Mouse (Mus musculus) myocyte (in vitro differentiated cells): ENCODE results near the gene Haghl.

Source experiments
- CEBPB ChIP-seq: IDR thresholded peaks from 2 replicates; pipeline ENCODE4 v1.6.1; 2011; ENCODE audit warnings: mild to moderate bottlenecking, moderate library complexity; ENCODE audit not compliant: poor library complexity, insufficient read depth, severe bottlenecking
- E2F4 ChIP-seq: IDR thresholded peaks from one replicate; pipeline ENCODE4 v1.6.1; 2011; ENCODE audit warnings: mild to moderate bottlenecking, control low read depth, moderate library complexity; ENCODE audit not compliant: insufficient read depth
- MAX ChIP-seq: IDR thresholded peaks from one replicate; pipeline ENCODE4 v1.6.1; 2011; ENCODE audit warnings: low read depth, mild to moderate bottlenecking, control low read depth
- MYOD1 ChIP-seq, 3 experiments: IDR thresholded peaks; one replicate each; pipeline ENCODE4 v1.6.1; 2011; ENCODE audit warnings: control low read depth in 2 of 3, low read depth in 2 of 3, mild to moderate bottlenecking in 2 of 3, moderate library complexity in 1 of 3; ENCODE audit not compliant: insufficient read length in 2 of 3, control insufficient read depth in 1 of 3
- MYOG ChIP-seq, 3 experiments: IDR thresholded peaks; one replicate each; pipeline ENCODE4 v1.6.1; 2011; ENCODE audit warnings: control low read depth in 2 of 3, low read depth in 2 of 3, mild to moderate bottlenecking in 2 of 3; ENCODE audit not compliant: insufficient read length in 2 of 3, control insufficient read depth in 1 of 3, insufficient read depth in 1 of 3
- POLR2A ChIP-seq: IDR thresholded peaks from one replicate; pipeline ENCODE4 v1.6.1; 2011; ENCODE audit warnings: low read depth, mild to moderate bottlenecking, control low read depth, moderate library complexity; ENCODE audit not compliant: insufficient read length
- POLR2AphosphoS2 ChIP-seq: IDR thresholded peaks from one replicate; pipeline ENCODE4 v1.6.1; 2011; ENCODE audit warnings: low read depth, control low read depth; ENCODE audit not compliant: insufficient read length
- REST ChIP-seq: IDR thresholded peaks from one replicate; pipeline ENCODE4 v1.6.1; 2011; ENCODE audit warnings: mild to moderate bottlenecking, control low read depth, moderate library complexity; ENCODE audit not compliant: insufficient read depth, insufficient read length
- TCF12 ChIP-seq: IDR thresholded peaks from one replicate; pipeline ENCODE4 v1.6.1; 2011; ENCODE audit warnings: mild to moderate bottlenecking, control low read depth; ENCODE audit not compliant: poor library complexity, insufficient read depth, severe bottlenecking
- TCF3 ChIP-seq: IDR thresholded peaks from one replicate; pipeline ENCODE4 v1.6.1; 2011; ENCODE audit warnings: low read depth, control low read depth; ENCODE audit not compliant: insufficient read length
- USF1 ChIP-seq: IDR thresholded peaks from one replicate; pipeline ENCODE4 v1.6.1; 2011; ENCODE audit warnings: low read depth, mild to moderate bottlenecking, control low read depth, moderate library complexity

DNA sequence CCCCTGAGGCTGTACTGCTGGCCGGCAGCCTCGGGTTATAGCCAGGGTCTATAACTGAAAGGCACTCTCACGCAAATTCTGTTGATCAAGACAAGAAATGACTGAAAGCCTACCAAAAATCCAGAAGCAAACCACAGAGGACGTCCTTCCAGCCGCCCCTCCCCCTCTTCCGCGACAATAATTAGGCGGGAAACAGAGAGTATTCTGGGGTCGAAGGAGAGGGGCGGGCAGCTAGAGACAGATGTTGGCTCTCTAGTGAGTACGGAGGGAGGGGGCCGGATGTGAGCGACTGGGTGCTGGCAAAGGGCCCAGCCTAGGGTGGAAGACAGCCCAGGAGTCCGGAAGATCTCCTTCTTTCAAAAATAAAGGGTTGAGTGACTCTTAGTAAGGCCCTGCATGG is 7.1 kb upstream of the Haghl start, which contains the start of gene Fam173a:
- TF ChIP-seq MYOG (IDR thresholded peaks at IDR 0.05; ENCODE audit: control insufficient read depth in 1 of 3, insufficient read depth in 1 of 3, insufficient read length in 2 of 3, low read depth in 2 of 3) (no peak), USF1 (no peak), POLR2A (no peak), POLR2AphosphoS2 (no peak), CEBPB (no peak), TCF3 (no peak), E2F4 (no peak), MAX (no peak), TCF12 (no peak), MYOD1 (IDR thresholded peaks at IDR 0.05; ENCODE audit: control insufficient read depth in 1 of 3, insufficient read length in 2 of 3, low read depth in 2 of 3) (no peak), REST (no peak)
